Mouse (Mus musculus) C2C12 (cell line): ENCODE measurements at regions not wholly inside any gene's neighbourhood (a gene's known extent, or its start where the extent isn't known, plus 50 kb on each side); places are given as distances from the start of the nearest gene placed in this dataset.

ENCODE experiments used
- H3K27me3 ChIP-seq: one replicate; pipeline ENCODE4 v1.6.1; 2011; ENCODE audit not compliant: control insufficient read depth, insufficient read depth, insufficient read length
- H3K36me3 ChIP-seq: one replicate; pipeline ENCODE4 v1.6.1; 2011; ENCODE audit not compliant: control insufficient read depth, insufficient read depth
- H3K4me3 ChIP-seq: one replicate; pipeline ENCODE4 v1.5.1; 2011; ENCODE audit warnings: mild to moderate bottlenecking, control low read depth; ENCODE audit not compliant: poor library complexity, insufficient read depth, severe bottlenecking
- H3K79me2 ChIP-seq: one replicate; pipeline ENCODE4 v1.6.1; 2011; ENCODE audit not compliant: control insufficient read depth, insufficient read depth
- H3K79me3 ChIP-seq: one replicate; pipeline ENCODE4 v1.6.1; 2011; ENCODE audit warnings: low read depth, control low read depth
- H3ac ChIP-seq: one replicate; pipeline ENCODE3; 2011; ENCODE audit warnings: low read depth; ENCODE audit not compliant: control insufficient read depth, insufficient read length
- CEBPB ChIP-seq: IDR thresholded peaks from one replicate; pipeline ENCODE4 v1.6.1; 2011; ENCODE audit warnings: low read depth, mild to moderate bottlenecking, control low read depth, moderate library complexity
- CTCF ChIP-seq: IDR thresholded peaks from one replicate; pipeline ENCODE4 v1.5.1; 2011; ENCODE audit not compliant: control insufficient read depth, insufficient read depth, insufficient read length
- FOSL1 ChIP-seq: IDR thresholded peaks from one replicate; pipeline ENCODE4 v1.8.0; 2011; ENCODE audit warnings: mild to moderate bottlenecking, low read length; ENCODE audit not compliant: poor library complexity, insufficient read depth, severe bottlenecking
- MAX ChIP-seq: IDR thresholded peaks from one replicate; pipeline ENCODE4 v1.6.1; 2011; ENCODE audit warnings: mild to moderate bottlenecking, control low read depth
- MYOD1 ChIP-seq: IDR thresholded peaks from one replicate; pipeline ENCODE4 v1.6.1; 2011; ENCODE audit warnings: low read depth; ENCODE audit not compliant: control insufficient read depth, insufficient read length
- MYOG ChIP-seq: IDR thresholded peaks from one replicate; pipeline ENCODE4 v1.6.1; 2011; ENCODE audit not compliant: control insufficient read depth, insufficient read length; ENCODE audit errors: extremely low read depth
- USF1 ChIP-seq: IDR thresholded peaks from one replicate; pipeline ENCODE4 v1.6.1; 2011; ENCODE audit warnings: low read depth, mild to moderate bottlenecking, control low read depth, moderate library complexity

- peaks cover 15% of the 10 kb centered on the region for H3K27me3 ChIP-seq
- no peaks in the 10 kb centered on the region for H3K79me3 ChIP-seq
- no peak overlapping the region for H3ac ChIP-seq
- no peak overlapping the region for H3K4me3 ChIP-seq
- H3K79me2 ChIP-seq, result no peaks in the 10 kb centered on the region
- H3K36me3 ChIP-seq, result no peaks in the 10 kb centered on the region
- TF ChIP-seq FOSL1 (no peak), MAX (no peak), CTCF (no peak), MYOD1 (no peak), USF1 (no peak), MYOG (no peak)
Measured at GRCm38 (mm10) chr13:52741371-52741770, 158.4 kb downstream of the Syk start.

DNA sequence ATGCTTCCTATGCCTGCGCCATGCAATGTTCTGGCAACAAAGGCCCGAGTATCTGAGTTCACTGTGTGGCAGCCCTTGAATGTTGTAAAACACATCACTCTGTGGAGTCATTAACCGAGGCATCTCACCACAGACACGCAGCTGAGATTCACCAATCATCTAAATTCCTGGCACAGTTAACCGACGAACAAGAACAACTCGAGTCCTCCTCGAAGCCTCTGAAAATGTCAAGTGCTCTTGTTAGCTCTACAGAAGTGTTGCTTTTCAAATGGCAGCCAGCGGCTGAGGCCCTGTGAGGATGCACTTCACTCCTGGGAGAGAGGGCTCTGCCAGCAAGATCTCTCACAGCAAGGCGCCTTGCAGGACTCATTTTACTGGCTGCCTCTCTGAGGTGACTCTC lies 173.0 kb downstream of the Syk start:
- Histone ChIP-seq H3K79me3 (no peaks in the 10 kb centered on the region), H3K4me3 (no peak overlapping the region), H3K27me3 (no peaks in the 10 kb centered on the region), H3ac (no peak overlapping the region), H3K79me2 (no peaks in the 10 kb centered on the region), H3K36me3 (no peaks in the 10 kb centered on the region)
- no peak for TF ChIP-seq MYOG
- no peak for TF ChIP-seq FOSL1
- TF ChIP-seq CEBPB, result no peak
- TF ChIP-seq CTCF, result no peak

DNA sequence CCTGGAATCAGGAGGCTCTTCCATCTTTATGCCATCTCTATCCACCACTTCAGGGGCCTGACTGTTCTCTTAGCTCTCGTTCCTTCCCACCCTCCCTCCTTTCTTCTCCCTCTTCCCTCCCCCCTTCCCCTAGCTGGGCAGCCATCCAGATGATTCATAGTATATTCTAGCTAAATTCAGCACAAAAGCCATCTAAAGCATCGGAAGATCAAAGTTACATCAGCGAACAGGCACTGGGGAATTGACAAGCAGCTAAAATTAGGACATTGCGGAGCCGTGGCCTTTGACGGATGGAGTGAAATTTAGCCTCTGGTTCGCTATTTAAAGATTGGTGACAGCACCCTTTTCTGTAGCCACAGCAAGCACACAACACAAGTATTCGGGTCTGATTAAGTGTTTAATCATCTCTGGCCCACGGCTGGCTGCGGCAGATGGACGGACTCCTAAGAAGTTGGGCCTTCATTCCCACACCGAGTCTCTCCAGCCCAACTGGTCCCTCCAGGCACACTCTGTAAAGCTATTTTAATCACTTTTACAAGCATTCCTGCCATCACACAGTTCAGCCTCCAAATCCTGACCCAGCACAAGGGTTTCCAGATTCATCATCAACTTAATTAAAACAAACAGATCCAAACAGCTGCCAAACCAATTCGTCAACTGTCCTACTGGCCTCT lies 163.8 kb downstream of the Auh start:
- no peak overlapping the region for H3ac ChIP-seq
- H3K36me3 ChIP-seq, result no peaks in the 10 kb centered on the region
- no peaks in the 10 kb centered on the region for H3K79me2 ChIP-seq
- H3K27me3 ChIP-seq, result no peaks in the 10 kb centered on the region
- TF ChIP-seq MYOD1, result peak; percentile 4
- TF ChIP-seq FOSL1, result no peak
- no peak for TF ChIP-seq MAX
- peak; percentile 13 for TF ChIP-seq CEBPB
- H3K4me3 ChIP-seq, result no peak overlapping the region
- H3K79me3 ChIP-seq, result no peaks in the 10 kb centered on the region

GRCm38 (mm10) chr13:52766236-52766635 lies 163.2 kb downstream of the Auh start:
- Histone ChIP-seq H3K27me3 (no peaks in the 10 kb centered on the region), H3K79me2 (no peaks in the 10 kb centered on the region), H3K79me3 (no peaks in the 10 kb centered on the region), H3K4me3 (no peak overlapping the region), H3K36me3 (no peaks in the 10 kb centered on the region), H3ac (peak overlapping the region; percentile 6)
- TF ChIP-seq USF1 (no peak), FOSL1 (no peak), MAX (no peak), CEBPB (no peak), CTCF (no peak)

GRCm38 (mm10) chr13:52769956-52770355 lies 159.5 kb downstream of the Auh start:
- Histone ChIP-seq H3K79me2 (no peaks in the 10 kb centered on the region), H3K27me3 (no peaks in the 10 kb centered on the region), H3K4me3 (no peak overlapping the region), H3K36me3 (no peaks in the 10 kb centered on the region), H3K79me3 (no peaks in the 10 kb centered on the region), H3ac (no peak overlapping the region)
- TF ChIP-seq CEBPB, result no peak
- no peak for TF ChIP-seq MAX
- TF ChIP-seq CTCF, result no peak
- no peak for TF ChIP-seq MYOG
- TF ChIP-seq FOSL1, result no peak
- no peak for TF ChIP-seq MYOD1
- TF ChIP-seq USF1, result no peak

DNA sequence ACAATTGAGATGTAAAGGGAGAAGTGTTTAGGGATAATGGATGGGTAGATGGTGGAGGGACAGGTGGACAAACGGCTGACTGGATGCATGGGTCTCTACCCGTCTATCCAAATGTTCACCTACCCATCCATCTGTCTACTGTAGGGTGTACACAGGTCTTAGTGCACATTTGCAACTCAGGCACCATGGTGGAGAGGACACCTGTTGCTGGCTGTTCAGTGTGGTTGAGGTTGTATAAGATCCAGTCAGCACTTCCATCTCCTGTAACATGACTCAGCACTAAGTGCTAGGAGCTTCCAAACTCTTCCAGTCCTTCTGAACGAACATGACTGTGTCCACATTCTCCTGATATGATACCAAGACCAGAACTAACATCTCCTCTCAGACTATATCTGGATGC lies 158.0 kb downstream of the Auh start:
- Histone ChIP-seq H3K27me3 (no peaks in the 10 kb centered on the region), H3K4me3 (no peak overlapping the region), H3ac (no peak overlapping the region), H3K36me3 (no peaks in the 10 kb centered on the region), H3K79me3 (no peaks in the 10 kb centered on the region), H3K79me2 (no peaks in the 10 kb centered on the region)
- TF ChIP-seq MYOD1 (peak; percentile 88), FOSL1 (no peak)
